Mouse (Mus musculus): ENCODE data around the gene Nub1.

The Nub1 gene

GRCm38 (mm10) chr5:24704615-24705014 lies 19.3 kb downstream of the Nub1 start:
- DNase-seq, result no peak

- DNase-seq, result no peak
These were observed 24.6 kb downstream of the Nub1 start for GRCm38 (mm10) chr5:24709962-24710361.

GRCm38 (mm10) chr5:24711615-24712014 lies 26.3 kb downstream of the Nub1 start:
- no peak for DNase-seq

GRCm38 (mm10) chr5:24713199-24713598 lies 27.9 kb downstream of the Nub1 start:
- peak; percentile 43 for DNase-seq

- DNase-seq, result no peak
These were observed 28.7 kb downstream of the Nub1 start for GRCm38 (mm10) chr5:24713987-24714386.

GRCm38 (mm10) chr5:24718076-24718475 lies 32.7 kb downstream of the Nub1 start:
- DNase-seq, result no peak

GRCm38 (mm10) chr5:24719852-24720251 lies 34.5 kb downstream of the Nub1 start:
- DNase-seq, result no peak

GRCm38 (mm10) chr5:24723527-24724269 lies 38.4 kb downstream of the Nub1 start:
- no peak for DNase-seq

- no peak for DNase-seq
These were observed 38.9 kb downstream of the Nub1 start for GRCm38 (mm10) chr5:24724270-24724634.

- no peak for DNase-seq
These were observed 39.5 kb downstream of the Nub1 start for GRCm38 (mm10) chr5:24724805-24725204.

- no peak for DNase-seq
These were observed 40.6 kb downstream of the Nub1 start for GRCm38 (mm10) chr5:24725897-24726296.

GRCm38 (mm10) chr5:24726901-24727836 lies 41.8 kb downstream of the Nub1 start:
- DNase-seq, result no peak

GRCm38 (mm10) chr5:24729797-24730487 lies 44.6 kb downstream of the Nub1 start:
- DNase-seq, result no peak

- DNase-seq, result peak; percentile 39
These were observed 45.1 kb downstream of the Nub1 start, which contains the start of gene Wdr86 for GRCm38 (mm10) chr5:24730488-24730871. TSS of gene Wdr86 (minus strand) at chr5:24730727.

- DNase-seq, result no peak
These were observed 45.7 kb downstream of the Nub1 start for GRCm38 (mm10) chr5:24730986-24731385.

GRCm38 (mm10) chr5:24733134-24733533 lies 47.8 kb downstream of the Nub1 start:
- no peak for DNase-seq

GRCm38 (mm10) chr5:24733771-24734426 lies 48.6 kb downstream of the Nub1 start:
- no peak for DNase-seq

- DNase-seq, result no peak
These were observed 52.3 kb downstream of the Nub1 start for GRCm38 (mm10) chr5:24737595-24737994.

GRCm38 (mm10) chr5:24738517-24738916 lies 53.2 kb downstream of the Nub1 start:
- DNase-seq, result no peak

- DNase-seq, result peak; percentile 46
These were observed 53.9 kb downstream of the Nub1 start for GRCm38 (mm10) chr5:24739141-24739753.

- DNase-seq, result no peak
These were observed 56.0 kb downstream of the Nub1 start for GRCm38 (mm10) chr5:24741172-24741885.

- no peak for DNase-seq
These were observed 58.6 kb downstream of the Nub1 start for GRCm38 (mm10) chr5:24743956-24744355.
